Mouse (Mus musculus): ENCODE results near the gene Ubtd1.

- TF ChIP-seq POLR2A (IDR thresholded peaks at IDR 0.05; ENCODE audit: extremely low read depth, insufficient read depth, low read length), result no peak
- no peak for TF ChIP-seq CTCF (IDR thresholded peaks at IDR 0.05; ENCODE audit: extremely low read depth, insufficient read depth, low read length)
Measured at GRCm38 (mm10) chr19:41992971-41993370, 11.4 kb downstream of the Ubtd1 start.

Data from cortical plate, adult 2 months (tissue).